Mouse (Mus musculus): ENCODE measurements around the gene Sptb. TPM values are rescaled to one million over a fixed set of nuclear protein-coding genes. Genes with fewer than 3 reads are reported as not detected.

The Sptb gene
- polyA plus RNA-seq, 1 experiment from 2014 or later = 0.90 TPM

DNA sequence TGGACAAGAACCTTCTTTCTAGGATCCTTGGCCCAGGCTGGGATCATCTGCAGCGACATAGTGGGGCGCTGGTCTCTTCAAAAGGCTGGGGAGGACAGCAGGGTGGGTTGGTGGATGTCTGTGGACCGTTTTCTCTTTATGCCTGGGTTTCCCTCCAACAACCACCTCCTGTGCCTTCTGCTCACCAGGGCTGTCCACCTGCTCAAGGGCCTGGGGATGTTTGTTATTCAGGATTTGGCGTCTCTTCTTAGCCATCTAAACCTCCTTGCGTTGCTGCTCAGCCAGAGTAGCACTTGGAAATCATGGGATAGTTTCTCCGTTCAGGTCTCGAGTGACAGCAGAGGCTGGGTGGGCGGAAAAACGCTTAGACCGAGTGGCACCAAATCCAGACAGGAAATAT lies 144.1 kb downstream of the Sptb start:
- Histone ChIP-seq H3K9ac (ENCODE audit: low read length) (no peak overlapping the region), H3K4me3 (ENCODE audit: low read depth, low read length) (no peak overlapping the region), H3K36me3 (ENCODE audit: control insufficient read depth, insufficient read depth, low read length) (no peaks in the 10 kb centered on the region), H3K4me2 (ENCODE audit: low read length) (no peak overlapping the region), H3K27me3 (replicated peaks; ENCODE audit: control insufficient read depth, insufficient read depth, low read length) (no peaks in the 10 kb centered on the region), H3K4me1 (ENCODE audit: control insufficient read depth, insufficient read depth, low read length) (no peaks in the 10 kb centered on the region), H3K27ac (ENCODE audit: low read depth, low read length) (no peak overlapping the region), H3K9me3 (replicated peaks; ENCODE audit: control insufficient read depth, low read length) (no peaks in the 10 kb centered on the region)
- 95% methylated on average over 10 of the region's 10 CpGs for WGBS
- DNase-seq (ENCODE audit: low spot score) (no peak), ATAC-seq (no peak)

DNA sequence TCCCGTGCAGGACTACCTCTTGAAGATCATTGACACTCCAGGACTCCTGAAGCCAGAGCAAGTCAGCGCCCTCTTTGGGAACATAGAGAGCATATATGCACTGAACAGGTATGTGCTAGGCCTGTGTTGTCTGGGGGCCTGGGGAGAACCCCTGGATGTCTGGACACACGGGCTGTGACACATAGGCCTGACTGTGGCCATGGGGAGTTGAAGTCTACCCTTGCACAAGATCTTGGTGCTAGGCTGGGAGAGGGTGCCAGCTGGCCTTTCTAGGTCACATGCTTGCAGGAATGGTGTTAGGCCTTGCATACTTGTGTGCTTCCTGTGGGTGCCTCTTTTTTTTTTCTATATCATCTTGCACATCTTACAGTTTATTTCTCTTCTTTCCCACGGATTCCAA lies 148.2 kb downstream of the Sptb start:
- H3K9ac ChIP-seq (ENCODE audit: low read length) = no peak overlapping the region
- H3K4me1 ChIP-seq (ENCODE audit: control insufficient read depth, insufficient read depth, low read length) = no peaks in the 10 kb centered on the region
- no peaks in the 10 kb centered on the region for H3K9me3 ChIP-seq (replicated peaks; ENCODE audit: control insufficient read depth, low read length)
- no peaks in the 10 kb centered on the region for H3K36me3 ChIP-seq (ENCODE audit: control insufficient read depth, insufficient read depth, low read length)
- no peak for ATAC-seq
- 85% methylated on average over 4 of the region's 4 CpGs for WGBS
- H3K4me2 ChIP-seq (ENCODE audit: low read length) = no peak overlapping the region
- H3K27me3 ChIP-seq (replicated peaks; ENCODE audit: control insufficient read depth, insufficient read depth, low read length) = no peaks in the 10 kb centered on the region
- H3K4me3 ChIP-seq (ENCODE audit: low read depth, low read length) = no peak overlapping the region
- no peak overlapping the region for H3K27ac ChIP-seq (ENCODE audit: low read depth, low read length)
- no peak for DNase-seq (ENCODE audit: low spot score)

DNA sequence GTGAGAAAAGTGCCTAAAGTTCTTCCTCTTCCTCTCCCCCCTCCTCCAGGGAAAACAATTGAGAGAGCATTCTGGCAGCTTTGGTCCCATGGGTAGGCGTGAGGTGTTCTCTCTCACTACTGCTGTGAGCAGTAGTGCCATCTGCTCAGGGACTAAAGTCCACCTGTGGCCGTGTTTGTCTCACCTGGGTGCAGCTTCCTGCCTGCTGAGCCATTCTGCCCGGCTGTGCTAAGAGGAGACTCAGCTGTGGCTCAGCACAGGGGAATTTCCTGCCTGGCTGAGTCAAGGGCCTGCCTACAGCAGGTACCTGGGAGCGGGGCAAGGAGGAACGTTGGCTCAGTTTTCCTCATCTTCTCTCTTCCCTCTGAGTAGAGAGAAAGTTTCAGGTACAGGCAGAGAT lies 152.1 kb downstream of the Sptb start:
- no peaks in the 10 kb centered on the region for H3K4me1 ChIP-seq (ENCODE audit: control insufficient read depth, insufficient read depth, low read length)
- no peaks in the 10 kb centered on the region for H3K9me3 ChIP-seq (replicated peaks; ENCODE audit: control insufficient read depth, low read length)
- no peaks in the 10 kb centered on the region for H3K27me3 ChIP-seq (replicated peaks; ENCODE audit: control insufficient read depth, insufficient read depth, low read length)
- ATAC-seq (no peak), DNase-seq (ENCODE audit: low spot score) (no peak)
- no peak overlapping the region for H3K9ac ChIP-seq (ENCODE audit: low read length)
- no peak overlapping the region for H3K4me3 ChIP-seq (ENCODE audit: low read depth, low read length)
- no peak overlapping the region for H3K27ac ChIP-seq (ENCODE audit: low read depth, low read length)
- H3K36me3 ChIP-seq (ENCODE audit: control insufficient read depth, insufficient read depth, low read length) = no peaks in the 10 kb centered on the region
- WGBS = 83% methylated on average over 5 of the region's 5 CpGs
- no peak overlapping the region for H3K4me2 ChIP-seq (ENCODE audit: low read length)

DNA sequence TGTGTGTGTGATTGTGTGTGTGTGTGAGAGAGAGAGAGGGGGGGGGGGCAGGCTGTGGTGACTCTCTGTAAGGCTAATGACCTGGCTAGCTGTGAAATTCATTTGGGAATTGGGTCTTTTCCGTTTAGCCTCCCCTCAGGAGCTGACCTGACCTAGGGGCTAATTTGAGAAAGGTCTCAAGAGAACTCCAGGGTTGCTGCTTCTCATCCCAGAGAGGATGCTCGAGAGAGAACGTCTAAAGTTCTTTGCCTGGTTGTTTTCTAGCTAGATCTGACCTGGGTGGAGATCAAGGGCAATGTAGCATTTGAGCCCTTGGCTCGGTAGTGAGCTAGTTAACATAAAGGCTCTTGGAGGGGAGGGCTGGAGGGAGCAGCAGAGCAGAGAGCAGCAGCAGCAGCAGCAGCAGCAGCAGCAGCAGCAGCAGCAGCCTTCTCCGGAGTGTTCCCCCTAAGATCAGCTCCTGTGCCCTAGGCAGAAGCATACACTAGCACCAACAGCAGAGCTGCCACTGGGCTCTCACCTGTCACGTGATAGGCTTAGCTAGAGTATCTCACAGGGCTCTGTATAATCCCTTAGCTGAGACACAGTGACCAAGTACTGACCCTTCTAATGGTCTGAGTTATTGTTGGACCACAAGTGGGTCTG lies 153.5 kb downstream of the Sptb start:
- no peak overlapping the region for H3K9ac ChIP-seq (ENCODE audit: low read length)

DNA sequence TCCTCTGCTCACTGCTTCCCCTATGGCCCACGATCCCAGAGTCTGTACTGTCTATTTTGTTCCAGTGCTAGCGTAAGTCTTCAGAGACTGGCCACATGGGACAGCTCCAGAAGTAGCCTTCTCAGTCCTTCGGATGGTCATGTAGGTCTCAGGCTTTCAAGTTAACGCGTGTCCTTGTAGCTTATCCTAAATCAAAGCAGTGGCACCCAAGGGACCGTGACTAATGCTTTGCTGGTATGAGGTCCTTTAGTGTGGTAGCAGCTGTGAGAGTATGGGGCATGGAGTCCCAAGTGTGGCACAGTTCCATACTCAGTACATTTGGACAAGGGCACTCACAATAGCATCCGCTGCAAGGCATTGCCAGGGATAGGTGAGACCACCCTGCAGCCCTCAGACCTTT lies 154.2 kb downstream of the Sptb start:
- Histone ChIP-seq H3K4me2 (ENCODE audit: low read length) (no peak overlapping the region), H3K27ac (ENCODE audit: low read depth, low read length) (no peak overlapping the region), H3K27me3 (replicated peaks; ENCODE audit: control insufficient read depth, insufficient read depth, low read length) (no peaks in the 10 kb centered on the region), H3K4me1 (ENCODE audit: control insufficient read depth, insufficient read depth, low read length) (no peaks in the 10 kb centered on the region), H3K9me3 (replicated peaks; ENCODE audit: control insufficient read depth, low read length) (no peaks in the 10 kb centered on the region), H3K9ac (ENCODE audit: low read length) (no peak overlapping the region), H3K36me3 (ENCODE audit: control insufficient read depth, insufficient read depth, low read length) (no peaks in the 10 kb centered on the region), H3K4me3 (ENCODE audit: low read depth, low read length) (no peak overlapping the region)
- 83% methylated on average over 7 of the region's 7 CpGs for WGBS
- ATAC-seq = no peak
- DNase-seq (ENCODE audit: low spot score) = no peak

More for the DNA sequence above, 153.5 kb downstream of the Sptb start:
- DNase-seq (ENCODE audit: low spot score) (no peak), ATAC-seq (peak; percentile 44; the same call in 1 of the 2 replicates)
- no peaks in the 10 kb centered on the region for H3K4me1 ChIP-seq (ENCODE audit: control insufficient read depth, insufficient read depth, low read length)
- no peak overlapping the region for H3K4me2 ChIP-seq (ENCODE audit: low read length)
- no peak overlapping the region for H3K27ac ChIP-seq (ENCODE audit: low read depth, low read length)
- no peaks in the 10 kb centered on the region for H3K36me3 ChIP-seq (ENCODE audit: control insufficient read depth, insufficient read depth, low read length)
- H3K9me3 ChIP-seq (replicated peaks; ENCODE audit: control insufficient read depth, low read length) = no peaks in the 10 kb centered on the region
- 27% methylated on average over 6 of the region's 6 CpGs for WGBS
- no peaks in the 10 kb centered on the region for H3K27me3 ChIP-seq (replicated peaks; ENCODE audit: control insufficient read depth, insufficient read depth, low read length)
- no peak overlapping the region for H3K4me3 ChIP-seq (ENCODE audit: low read depth, low read length)

DNA sequence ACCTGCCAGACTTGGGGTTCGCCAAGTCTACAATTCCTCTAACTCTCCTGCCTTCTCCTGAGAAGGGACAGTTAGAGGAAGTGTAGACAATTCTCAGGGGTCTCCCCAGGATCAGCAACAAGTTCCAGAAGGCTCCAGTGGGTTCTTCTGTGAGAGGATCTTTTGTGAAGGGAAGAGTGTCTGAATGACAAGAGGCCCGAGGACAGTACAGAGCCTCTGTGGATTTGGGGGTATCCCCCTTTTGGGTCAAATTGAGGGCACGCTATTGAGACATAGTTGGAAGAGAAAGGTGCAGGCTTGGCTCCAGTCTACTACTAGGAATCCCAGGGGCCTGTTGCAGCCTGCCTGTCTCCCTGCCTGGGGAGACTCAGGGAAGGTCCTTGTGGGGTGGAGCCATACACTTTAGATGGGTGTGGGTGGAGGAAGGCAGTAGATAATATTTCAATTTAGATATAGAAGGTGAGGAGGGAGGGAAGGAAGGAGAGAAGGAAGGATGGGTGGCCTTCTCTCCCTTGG lies 155.4 kb downstream of the Sptb start:
- no peak for ATAC-seq
- WGBS = 86% methylated on average over 3 of the region's 3 CpGs
- no peak for DNase-seq (ENCODE audit: low spot score)

DNA sequence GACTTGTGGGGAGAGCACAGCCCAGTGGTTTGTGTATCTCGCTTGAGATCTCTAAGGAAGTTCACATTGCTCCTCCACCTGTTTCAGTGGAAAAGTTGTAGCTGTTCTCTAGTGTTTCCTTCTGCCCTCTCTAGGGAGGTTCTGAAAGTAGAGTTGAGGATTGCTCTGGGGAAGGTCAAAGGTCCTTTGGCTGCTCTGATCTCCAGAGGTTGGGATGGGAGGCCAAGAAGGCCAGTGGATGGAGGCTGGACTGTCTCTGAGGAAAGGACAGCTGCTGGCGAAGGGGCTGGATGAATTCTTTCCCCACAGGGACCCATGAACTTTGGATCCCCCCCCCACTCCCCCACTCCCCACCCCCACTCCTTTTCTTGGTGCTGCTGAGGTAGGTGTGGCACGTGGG lies 156.0 kb downstream of the Sptb start:
- Histone ChIP-seq H3K9me3 (replicated peaks; ENCODE audit: control insufficient read depth, low read length) (no peaks in the 10 kb centered on the region), H3K4me3 (ENCODE audit: low read depth, low read length) (no peak overlapping the region), H3K36me3 (ENCODE audit: control insufficient read depth, insufficient read depth, low read length) (no peaks in the 10 kb centered on the region), H3K9ac (ENCODE audit: low read length) (no peak overlapping the region), H3K27ac (ENCODE audit: low read depth, low read length) (no peak overlapping the region), H3K4me1 (ENCODE audit: control insufficient read depth, insufficient read depth, low read length) (no peaks in the 10 kb centered on the region), H3K4me2 (ENCODE audit: low read length) (no peak overlapping the region), H3K27me3 (replicated peaks; ENCODE audit: control insufficient read depth, insufficient read depth, low read length) (no peaks in the 10 kb centered on the region)
- DNase-seq (ENCODE audit: low spot score) (no peak), ATAC-seq (no peak)
- 78% methylated on average over 3 of the region's 3 CpGs for WGBS

More for the DNA sequence above, 155.4 kb downstream of the Sptb start:
- no peak overlapping the region for H3K9ac ChIP-seq (ENCODE audit: low read length)
- no peak overlapping the region for H3K27ac ChIP-seq (ENCODE audit: low read depth, low read length)
- H3K9me3 ChIP-seq (replicated peaks; ENCODE audit: control insufficient read depth, low read length) = no peaks in the 10 kb centered on the region
- no peaks in the 10 kb centered on the region for H3K4me1 ChIP-seq (ENCODE audit: control insufficient read depth, insufficient read depth, low read length)
- H3K4me3 ChIP-seq (ENCODE audit: low read depth, low read length) = no peak overlapping the region
- no peaks in the 10 kb centered on the region for H3K36me3 ChIP-seq (ENCODE audit: control insufficient read depth, insufficient read depth, low read length)
- H3K27me3 ChIP-seq (replicated peaks; ENCODE audit: control insufficient read depth, insufficient read depth, low read length) = no peaks in the 10 kb centered on the region
- no peak overlapping the region for H3K4me2 ChIP-seq (ENCODE audit: low read length)

DNA sequence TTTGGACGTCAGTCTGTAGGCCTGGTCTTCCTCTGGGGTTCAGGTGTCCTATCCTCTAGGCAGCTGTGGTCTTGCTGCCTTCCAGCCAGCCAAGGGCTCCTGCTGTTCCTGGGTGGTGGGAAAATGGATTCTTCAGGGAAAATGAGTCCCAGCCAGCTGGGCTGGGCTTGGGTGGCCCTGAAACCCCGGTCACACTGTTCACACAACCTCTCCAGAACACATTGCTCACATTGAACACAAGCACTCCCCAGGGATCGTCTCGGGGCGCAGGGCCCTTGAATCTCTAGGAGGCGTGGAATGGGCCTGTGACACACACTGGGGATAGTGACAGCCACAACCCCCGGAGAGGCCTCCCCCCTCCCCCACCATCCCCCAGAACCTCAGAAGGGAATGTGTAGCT lies 156.4 kb downstream of the Sptb start:
- Histone ChIP-seq H3K36me3 (ENCODE audit: control insufficient read depth, insufficient read depth, low read length) (no peaks in the 10 kb centered on the region), H3K27me3 (replicated peaks; ENCODE audit: control insufficient read depth, insufficient read depth, low read length) (no peaks in the 10 kb centered on the region), H3K9ac (ENCODE audit: low read length) (no peak overlapping the region), H3K4me3 (ENCODE audit: low read depth, low read length) (no peak overlapping the region), H3K4me1 (ENCODE audit: control insufficient read depth, insufficient read depth, low read length) (no peaks in the 10 kb centered on the region), H3K27ac (ENCODE audit: low read depth, low read length) (no peak overlapping the region), H3K4me2 (ENCODE audit: low read length) (no peak overlapping the region), H3K9me3 (replicated peaks; ENCODE audit: control insufficient read depth, low read length) (no peaks in the 10 kb centered on the region)
- ATAC-seq (no peak), DNase-seq (ENCODE audit: low spot score) (no peak)
- WGBS = 90% methylated on average over 7 of the region's 7 CpGs

DNA sequence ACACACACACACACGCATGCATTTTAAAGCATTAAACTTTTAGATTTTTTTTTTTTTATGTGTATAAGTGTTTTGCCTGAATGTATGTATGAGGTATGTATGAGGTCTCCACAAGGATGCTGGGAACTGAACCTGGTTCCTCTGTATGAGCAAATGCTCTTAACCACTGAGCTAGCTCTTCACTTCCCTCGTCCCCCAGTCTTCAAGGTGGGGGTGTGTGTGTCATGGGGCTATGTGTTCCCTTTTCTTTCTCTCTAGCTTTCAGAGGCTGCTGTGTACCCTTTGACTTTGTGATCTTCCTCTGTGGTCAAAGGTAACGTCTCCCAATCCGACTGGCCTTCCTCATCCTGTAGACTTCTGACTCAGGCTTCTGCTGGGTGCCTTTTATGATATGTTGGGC lies 157.4 kb downstream of the Sptb start:
- no peak overlapping the region for H3K4me3 ChIP-seq (ENCODE audit: low read depth, low read length)
- no peaks in the 10 kb centered on the region for H3K27me3 ChIP-seq (replicated peaks; ENCODE audit: control insufficient read depth, insufficient read depth, low read length)
- DNase-seq (ENCODE audit: low spot score) (no peak), ATAC-seq (no peak)
- H3K9ac ChIP-seq (ENCODE audit: low read length) = no peak overlapping the region
- WGBS = 94% methylated on average over 4 of the region's 4 CpGs
- peaks cover 2% of the 10 kb centered on the region; the same call in 1 of the 2 replicates for H3K4me1 ChIP-seq (ENCODE audit: control insufficient read depth, insufficient read depth, low read length)
- H3K27ac ChIP-seq (ENCODE audit: low read depth, low read length) = no peak overlapping the region
- no peaks in the 10 kb centered on the region for H3K36me3 ChIP-seq (ENCODE audit: control insufficient read depth, insufficient read depth, low read length)
- H3K9me3 ChIP-seq (replicated peaks; ENCODE audit: control insufficient read depth, low read length) = no peaks in the 10 kb centered on the region
- no peak overlapping the region for H3K4me2 ChIP-seq (ENCODE audit: low read length)

Data from forebrain, embryonic 14.5 days (tissue).